Mouse (Mus musculus) gastrocnemius, postnatal 4 days (tissue): ENCODE measurements around the gene Gm21394. TPM values are rescaled to one million over a fixed set of nuclear protein-coding genes. Genes with fewer than 3 reads are reported as not detected.
"Not testable (repeated sequence)": the region's sequence is repeated elsewhere in the genome, so short reads cannot be mapped to it uniquely, and the experiment has no call there.

Experiments used
- DNase-seq, 2 experiments: peaks; one replicate each; pipeline ENCODE4 v3.0.0; 2021 to 2022; ENCODE audit warnings: low spot score in 2 of 2, mixed read lengths in 2 of 2
- long read RNA-seq, 2 experiments: library from polyadenylated mRNA; stranded (forward); transcript quantifications; one replicate each; pipeline ENCODE4 v2.0.0; 2021
- total RNA-seq, 2 experiments: library from RNA; stranded (reverse); gene quantifications; 2 replicates each; pipeline ENCODE4 v1.2.3; 2021

The Gm21394 gene
- total RNA-seq: not detected
- long read RNA-seq, experiment 1: 0 reads
- long read RNA-seq, experiment 2: 0 reads

GRCm38 (mm10) chrY:84564807-84565206 lies at the start of gene Gm21394:
Gm21394 (minus strand) TSS chrY:84564907.
- DNase-seq: not testable (repeated sequence)

Other genes starting within 250 kb of the Gm21394 start
- not detected for gene Gm21409, start 181.8 kb upstream of the Gm21394 start, total RNA-seq